Mouse (Mus musculus) brown adipose tissue, adult 24 weeks (tissue): ENCODE data around the gene Sec11a. TPM values are rescaled to one million over a fixed set of nuclear protein-coding genes. Genes with fewer than 3 reads are reported as not detected.

ENCODE experiments used
- H3K27ac ChIP-seq: fragments of 200-500 bp; replicated peaks from 2 replicates; pipeline ENCODE4 v1.5.1; 2012; ENCODE audit warnings: low read depth, mild to moderate bottlenecking, low read length
- H3K4me1 ChIP-seq: fragments of 200-500 bp; 2 replicates; pipeline ENCODE4 v1.6.1; 2012; ENCODE audit warnings: low read length, mixed read lengths; ENCODE audit not compliant: control insufficient read depth, insufficient read depth, insufficient read length
- H3K4me3 ChIP-seq: fragments of 200-500 bp; 2 replicates; pipeline ENCODE4 v1.5.1; 2012; ENCODE audit warnings: low read depth, mild to moderate bottlenecking, low read length, moderate library complexity; ENCODE audit not compliant: insufficient read depth
- polyA plus RNA-seq: library from polyadenylated mRNA; stranded (reverse); fragments of >200 nt; gene quantifications from 2 replicates; pipeline ENCODE4 v1.2.4, GENCODE M21; 2012; ENCODE audit not compliant: missing spikeins, insufficient read depth, insufficient read length

Sec11a gene
- polyA plus RNA-seq, 1 experiment, result 61.2 TPM

GRCm38 (mm10) chr7:80865521-80865920, 82.1 kb downstream of the Sec11a start:
- Histone ChIP-seq H3K4me3 (no peak overlapping the region), H3K27ac (no peak overlapping the region), H3K4me1 (peaks cover 4% of the 10 kb centered on the region)

- peaks cover 4% of the 10 kb centered on the region for H3K4me1 ChIP-seq
- peak overlapping the region; percentile 34 for H3K27ac ChIP-seq
- H3K4me3 ChIP-seq, result no peak overlapping the region
Measured at GRCm38 (mm10) chr7:80864831-80865230, 82.7 kb downstream of the Sec11a start.

DNA sequence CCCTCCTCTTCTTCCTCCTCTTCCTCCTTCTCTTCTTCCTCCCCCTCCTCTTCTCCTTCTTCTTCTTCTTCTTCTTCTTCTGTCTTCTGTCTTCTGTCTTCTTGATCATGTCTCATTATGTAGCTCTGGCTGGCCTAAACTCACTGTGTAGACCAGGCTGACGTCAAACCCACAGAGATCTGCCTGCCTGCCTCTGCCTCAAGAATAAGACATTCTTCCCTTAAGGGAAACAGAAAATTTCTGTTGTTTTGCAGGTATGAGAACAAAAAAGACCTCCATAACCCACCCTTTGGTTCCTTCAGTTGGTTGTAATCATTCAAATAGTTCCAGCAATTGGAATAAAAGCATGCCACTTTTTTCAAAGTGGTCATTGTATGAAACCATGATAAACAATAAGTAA, 83.4 kb downstream of the Sec11a start:
- Histone ChIP-seq H3K4me3 (no peak overlapping the region), H3K27ac (no peak overlapping the region), H3K4me1 (peaks cover 4% of the 10 kb centered on the region)

DNA sequence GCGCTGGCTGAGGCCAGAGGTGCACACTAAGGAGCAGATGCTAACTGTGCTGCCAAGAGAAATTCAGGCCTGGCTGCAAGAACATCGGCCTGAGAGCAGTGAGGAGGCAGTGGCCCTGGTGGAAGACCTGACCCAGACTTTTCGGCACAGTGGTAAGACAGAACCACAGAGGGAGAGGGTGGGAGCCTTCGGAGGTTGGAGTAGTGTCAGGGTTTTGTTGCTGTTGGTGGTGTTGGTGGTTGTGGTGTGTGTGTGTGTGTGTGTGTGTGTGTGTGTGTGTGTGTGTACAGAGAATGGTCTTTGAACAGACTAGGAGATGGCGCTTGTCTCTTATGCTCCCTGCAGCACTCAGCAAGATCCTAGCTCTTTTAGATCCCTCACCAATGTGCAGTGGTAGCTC, 84.1 kb downstream of the Sec11a start:
- no peak overlapping the region for H3K4me3 ChIP-seq
- peaks cover 4% of the 10 kb centered on the region for H3K4me1 ChIP-seq
- no peak overlapping the region for H3K27ac ChIP-seq

DNA sequence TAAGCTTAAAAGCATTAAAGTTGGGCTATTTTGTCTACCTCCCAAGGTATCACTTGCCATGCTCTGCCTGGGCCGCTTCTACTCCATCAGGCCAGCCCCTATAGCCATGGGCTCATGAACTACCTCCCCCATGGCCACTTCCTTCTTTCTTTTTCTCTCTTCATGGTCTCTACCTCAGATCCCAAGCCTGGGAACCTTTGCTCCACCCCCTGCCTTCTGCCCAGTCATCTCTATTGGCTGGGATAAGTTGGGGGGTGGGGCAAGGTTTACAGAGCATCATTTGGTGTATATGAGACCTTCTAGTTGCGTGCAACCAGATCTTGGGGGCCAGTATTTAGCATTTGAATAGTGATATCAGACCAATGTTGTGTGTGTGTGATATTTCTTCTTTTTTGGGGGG, 85.1 kb downstream of the Sec11a start:
- peaks cover 4% of the 10 kb centered on the region for H3K4me1 ChIP-seq
- H3K27ac ChIP-seq, result no peak overlapping the region
- H3K4me3 ChIP-seq, result no peak overlapping the region

DNA sequence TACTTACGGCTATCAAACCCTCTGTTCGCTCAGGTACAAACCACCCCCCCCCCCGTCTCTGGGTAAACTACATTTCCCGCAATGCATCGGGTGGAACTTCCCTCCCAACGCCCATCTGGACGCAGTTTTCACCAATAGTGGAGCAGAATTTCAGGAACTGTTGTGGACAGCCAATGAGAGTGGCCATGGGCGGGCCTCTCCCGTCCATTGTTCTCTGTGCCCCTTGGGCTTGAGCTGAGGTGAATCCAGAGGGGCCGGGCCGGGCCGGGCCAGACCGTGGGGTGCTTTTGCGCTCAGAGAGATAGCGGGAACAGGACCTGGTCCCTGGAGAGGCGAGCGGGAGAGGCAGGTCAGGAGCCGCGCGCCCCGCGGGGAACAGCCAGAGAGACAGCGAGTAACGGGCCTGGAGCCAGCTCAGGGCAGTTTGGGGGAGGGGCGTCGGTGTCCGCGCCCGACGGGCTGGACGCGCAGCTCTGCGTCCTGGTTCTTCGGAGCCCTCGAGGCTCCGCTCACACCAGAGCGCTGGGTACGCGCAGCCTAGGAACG, 86.8 kb downstream of the Sec11a start, which contains the start of gene Zscan2:
Gene Zscan2 (plus strand): TSS at position 192 of the 546 bp plus-strand sequence.
- Histone ChIP-seq H3K4me1 (peaks cover 4% of the 10 kb centered on the region), H3K27ac (peak within 1 kb of the TSS; percentile 77), H3K4me3 (peak within 1 kb of the TSS; percentile 98)

DNA sequence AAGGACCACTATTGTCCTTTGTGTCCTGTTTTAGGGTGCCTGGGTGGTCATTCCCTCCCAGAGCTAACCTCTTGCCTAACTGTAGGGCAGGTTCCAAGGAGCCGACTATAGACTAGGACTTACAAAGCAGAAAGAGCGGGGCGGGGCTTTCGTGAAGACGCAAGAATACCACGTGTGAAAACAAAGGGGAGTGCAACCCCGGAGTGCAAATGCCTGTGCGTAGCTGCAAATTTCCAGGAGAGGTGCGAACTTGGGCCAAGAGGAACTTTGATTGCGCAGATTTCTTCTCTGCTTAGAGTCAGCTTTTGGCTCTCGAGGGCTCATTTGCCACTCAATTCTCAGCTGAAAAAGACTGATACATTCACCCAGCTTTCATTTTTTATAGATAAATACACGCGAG, 87.4 kb downstream of the Sec11a start:
- peak overlapping the region; percentile 73 for H3K4me3 ChIP-seq
- H3K4me1 ChIP-seq, result peaks cover 4% of the 10 kb centered on the region
- no peak overlapping the region for H3K27ac ChIP-seq

GRCm38 (mm10) chr7:80857181-80857580, 90.4 kb downstream of the Sec11a start:
- Histone ChIP-seq H3K27ac (no peak overlapping the region), H3K4me1 (no peaks in the 10 kb centered on the region), H3K4me3 (no peak overlapping the region)

- no peak overlapping the region for H3K4me3 ChIP-seq
- no peak overlapping the region for H3K27ac ChIP-seq
- no peaks in the 10 kb centered on the region for H3K4me1 ChIP-seq
Measured at GRCm38 (mm10) chr7:80855316-80855715, 92.3 kb downstream of the Sec11a start.

Other genes starting within 250 kb of the Sec11a start
- gene Iqgap1, start 121.8 kb downstream of the Sec11a start, polyA plus RNA-seq, result 27.3 and 27.9 TPM in 2 replicates
- 1.5 TPM in 1 of 2 replicates, not detected in the other for gene Zscan2, start 86.9 kb downstream of the Sec11a start, polyA plus RNA-seq
- 10.4 and 19.3 TPM in 2 replicates for gene Wdr73, start 46.5 kb downstream of the Sec11a start, polyA plus RNA-seq
- 7.3 and 9.1 TPM in 2 replicates for gene Nmb, start 42.7 kb downstream of the Sec11a start, polyA plus RNA-seq
- 14.3 and 15.6 TPM in 2 replicates for gene Zfp592, start 45.9 kb upstream of the Sec11a start, polyA plus RNA-seq
- 0.83 and 1.5 TPM in 2 replicates for gene Alpk3, start 109.8 kb upstream of the Sec11a start, polyA plus RNA-seq
- gene Slc28a1, start 167.0 kb upstream of the Sec11a start, polyA plus RNA-seq, result not detected in 2 replicates